Mouse (Mus musculus): ENCODE data around the gene Pawr.

DNA sequence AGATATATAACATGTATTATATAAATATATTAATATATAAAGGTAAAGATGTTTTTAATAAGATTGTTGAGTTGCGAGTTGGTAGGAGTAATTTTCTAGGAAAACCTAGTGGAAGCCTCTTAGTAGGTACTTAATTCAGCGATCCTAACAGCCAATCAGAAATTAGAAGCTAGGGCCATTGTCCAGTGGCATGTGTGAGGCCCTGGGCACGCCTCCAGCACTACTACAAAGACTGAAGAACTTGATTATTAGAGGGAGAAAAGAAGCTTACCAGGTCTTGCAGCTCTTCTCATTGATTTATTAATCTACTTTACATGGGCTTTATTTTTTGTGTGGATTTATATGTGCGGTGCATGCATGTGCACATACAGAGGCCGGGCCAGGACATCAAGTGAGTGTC, 46.9 kb upstream of the Pawr start:
- TF ChIP-seq CTCF (IDR thresholded peaks at IDR 0.05; ENCODE audit: borderline replicate concordance, control insufficient read depth, extremely low read depth, insufficient read depth, low read length, poor library complexity) (no peak), POLR2A (IDR thresholded peaks at IDR 0.05; ENCODE audit: control insufficient read depth, extremely low read depth, insufficient read depth, low read length, poor library complexity) (no peak)

All from thymus, adult 2 months (tissue).